Mouse (Mus musculus) bone marrow, adult 2 months (tissue): Measurements from ENCODE around the gene Vars2. TPM values are rescaled to one million over a fixed set of nuclear protein-coding genes. Genes with fewer than 3 reads are reported as not detected.

Source experiments
- H3K27ac ChIP-seq: fragments of 200-500 bp; 2 replicates; pipeline ENCODE4 v1.5.1; 2012; ENCODE audit warnings: low read depth, mild to moderate bottlenecking, control low read depth, inconsistent platforms, low read length; ENCODE audit not compliant: control insufficient read depth, poor library complexity, insufficient read depth
- H3K4me1 ChIP-seq: fragments of 200-500 bp; 2 replicates; pipeline ENCODE4 v1.6.1; 2011; ENCODE audit warnings: low read length; ENCODE audit not compliant: control insufficient read depth, insufficient read depth
- H3K4me3 ChIP-seq: fragments of 200-500 bp; replicated peaks from 2 replicates; pipeline ENCODE3; 2011; ENCODE audit warnings: mild to moderate bottlenecking, low read depth, low read length, control low read depth; ENCODE audit not compliant: control insufficient read depth
- CTCF ChIP-seq: fragments of 200-500 bp; IDR thresholded peaks from 2 replicates; pipeline ENCODE4 v1.5.1; 2011; ENCODE audit warnings: low read length, control low read depth; ENCODE audit not compliant: control insufficient read depth, insufficient read depth
- POLR2A ChIP-seq: fragments of 200-500 bp; IDR thresholded peaks from 2 replicates; pipeline ENCODE4 v1.6.1; 2011; ENCODE audit warnings: low read depth, mild to moderate bottlenecking, control low read depth, low read length, borderline replicate concordance; ENCODE audit not compliant: control insufficient read depth
- WGBS: fragments of 180-500 bp; shearing (Covaris S2); methylation state at CpG from one replicate; pipeline ENCODE4 v1.1.7; 2018; 5-methylcytosine and 5-hydroxymethylcytosine counted together
- polyA plus RNA-seq: library from polyadenylated mRNA; stranded (reverse); fragments of >200 nt; gene quantifications from 2 replicates; pipeline ENCODE4 v1.2.4, GENCODE M21; 2011; ENCODE audit warnings: low replicate concordance; ENCODE audit not compliant: missing spikeins, insufficient read depth, insufficient read length

Gene Vars2
- polyA plus RNA-seq, 1 experiment, result 25.0 TPM

GRCm38 (mm10) chr17:35697759-35698500, 30.5 kb upstream of the Vars2 start:
- 21% methylated on average over 16 of the region's 16 CpGs for WGBS
- Histone ChIP-seq H3K4me1 (no peaks in the 10 kb centered on the region; the same call in 1 of the 2 replicates), H3K4me3 (no peak overlapping the region), H3K27ac (no peak overlapping the region)
- TF ChIP-seq POLR2A, result no peak
- no peak for TF ChIP-seq CTCF

GRCm38 (mm10) chr17:35697429-35697758, 30.0 kb upstream of the Vars2 start:
- 19% methylated on average over 1 of the region's 1 CpGs for WGBS
- Histone ChIP-seq H3K4me3 (no peak overlapping the region), H3K27ac (no peak overlapping the region), H3K4me1 (no peaks in the 10 kb centered on the region; the same call in 1 of the 2 replicates)
- no peak for TF ChIP-seq POLR2A

- Histone ChIP-seq H3K4me3 (no peak overlapping the region), H3K4me1 (no peaks in the 10 kb centered on the region; the same call in 1 of the 2 replicates), H3K27ac (no peak overlapping the region)
- WGBS, result 61% methylated on average over 6 of the region's 6 CpGs
- no peak for TF ChIP-seq POLR2A
- no peak for TF ChIP-seq CTCF
These were observed 29.3 kb upstream of the Vars2 start for GRCm38 (mm10) chr17:35696691-35697090.

- no peak overlapping the region for H3K4me3 ChIP-seq
- no peak for TF ChIP-seq CTCF
- TF ChIP-seq POLR2A, result no peak
- no peak overlapping the region for H3K27ac ChIP-seq
- no peaks in the 10 kb centered on the region; the same call in 1 of the 2 replicates for H3K4me1 ChIP-seq
- WGBS, result 79% methylated on average over 2 of the region's 2 CpGs
These were observed 27.9 kb upstream of the Vars2 start for GRCm38 (mm10) chr17:35695289-35695688.

- Histone ChIP-seq H3K4me3 (no peak overlapping the region), H3K4me1 (no peaks in the 10 kb centered on the region), H3K27ac (no peak overlapping the region)
- no peak for TF ChIP-seq POLR2A
- TF ChIP-seq CTCF, result no peak
- 78% methylated on average over 5 of the region's 5 CpGs for WGBS
These were observed 26.5 kb upstream of the Vars2 start for GRCm38 (mm10) chr17:35693906-35694305.

DNA sequence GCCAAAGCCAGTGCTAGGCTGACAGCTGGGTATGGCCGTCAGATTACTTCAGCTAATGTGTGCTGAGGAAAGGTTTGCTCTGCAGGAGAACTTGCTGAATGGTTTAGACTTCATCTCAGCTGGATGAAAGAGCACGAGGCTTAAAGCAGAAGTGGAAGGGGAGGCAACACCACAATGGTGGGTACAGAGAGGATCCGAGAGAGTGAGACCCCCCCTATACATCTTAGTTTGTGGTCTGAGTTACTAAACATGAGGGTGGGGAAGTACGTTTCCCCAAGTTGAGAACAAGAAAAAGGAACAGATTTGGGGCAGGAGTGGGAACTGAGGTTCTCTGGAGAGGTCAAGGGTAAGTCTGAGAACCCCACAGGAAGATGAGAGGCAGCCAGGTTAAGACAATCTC, 25.0 kb upstream of the Vars2 start:
- Histone ChIP-seq H3K4me1 (no peaks in the 10 kb centered on the region; the same call in 1 of the 2 replicates), H3K4me3 (no peak overlapping the region), H3K27ac (no peak overlapping the region)
- 8% methylated on average over 4 of the region's 4 CpGs for WGBS
- TF ChIP-seq CTCF (no peak), POLR2A (no peak)

- H3K27ac ChIP-seq, result no peak overlapping the region
- no peaks in the 10 kb centered on the region; the same call in 1 of the 2 replicates for H3K4me1 ChIP-seq
- no peak for TF ChIP-seq POLR2A
- TF ChIP-seq CTCF, result no peak
- no peak overlapping the region for H3K4me3 ChIP-seq
- 71% methylated on average over 4 of the region's 4 CpGs for WGBS
These were observed 24.4 kb upstream of the Vars2 start for GRCm38 (mm10) chr17:35691811-35692210.

- TF ChIP-seq POLR2A (no peak), CTCF (no peak)
- WGBS, result 83% methylated on average over 18 of the region's 18 CpGs
- no peaks in the 10 kb centered on the region; the same call in 1 of the 2 replicates for H3K4me1 ChIP-seq
- no peak overlapping the region for H3K27ac ChIP-seq
- no peak overlapping the region for H3K4me3 ChIP-seq
These were observed 22.7 kb upstream of the Vars2 start for GRCm38 (mm10) chr17:35689936-35690645.
